Mouse (Mus musculus): ENCODE data around the gene F830045P16Rik.

GRCm38 (mm10) chr2:129414593-129414992 is 121.8 kb downstream of the F830045P16Rik start:
- TF ChIP-seq CHD2 (IDR thresholded peaks at IDR 0.05; ENCODE audit: low read depth, low read length): no peak
- TF ChIP-seq HCFC1 (IDR thresholded peaks at IDR 0.05; ENCODE audit: borderline replicate concordance, insufficient read depth, low read length): no peak
